Mouse (Mus musculus): ENCODE results near the gene Foxk1. TPM values are rescaled to one million over a fixed set of nuclear protein-coding genes. Genes with fewer than 3 reads are reported as not detected.

The Foxk1 gene
- polyA plus RNA-seq, 1 experiment: 8.2 TPM

GRCm38 (mm10) chr5:142417876-142418275, 16.6 kb downstream of the Foxk1 start:
- H3K4me3 ChIP-seq (ENCODE audit: insufficient read depth, poor library complexity, severe bottlenecking): no peak overlapping the region
- H3K27me3 ChIP-seq (ENCODE audit: control insufficient read depth, insufficient read depth, insufficient read length): no peaks in the 10 kb centered on the region
- no peak overlapping the region for H3ac ChIP-seq (ENCODE audit: control insufficient read depth, insufficient read length, low read depth)
- peaks cover 4% of the 10 kb centered on the region for H3K79me3 ChIP-seq (ENCODE audit: low read depth)
- H3K36me3 ChIP-seq (ENCODE audit: control insufficient read depth, insufficient read depth): peaks cover 8% of the 10 kb centered on the region
- H3K79me2 ChIP-seq (ENCODE audit: control insufficient read depth, insufficient read depth): peaks cover 11% of the 10 kb centered on the region
- TF ChIP-seq FOSL1 (IDR thresholded peaks at IDR 0.05; ENCODE audit: insufficient read depth, low read length, poor library complexity, severe bottlenecking) (no peak), CEBPB (IDR thresholded peaks at IDR 0.05; ENCODE audit: low read depth) (no peak)

DNA sequence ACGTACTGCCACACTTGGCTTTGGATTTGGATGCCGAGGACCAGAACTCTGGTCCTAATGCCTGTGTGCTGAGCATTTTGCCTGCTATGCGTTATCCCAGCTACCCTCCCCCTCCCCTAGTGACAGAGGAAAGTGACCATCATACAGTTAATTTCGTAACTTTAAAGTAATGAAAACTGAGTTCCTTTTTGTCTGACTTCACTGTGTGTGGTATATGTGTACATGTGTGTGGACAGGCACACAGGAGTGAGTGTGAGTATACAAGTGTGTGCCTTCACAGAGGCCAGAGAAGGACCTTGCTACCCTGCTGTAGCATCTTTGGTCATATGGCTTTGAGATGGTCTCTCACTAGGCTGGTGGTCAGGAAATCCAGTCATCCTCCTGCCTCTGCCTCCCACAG, 17.1 kb downstream of the Foxk1 start:
- TF ChIP-seq USF1 (IDR thresholded peaks at IDR 0.05; ENCODE audit: low read depth) (no peak), FOSL1 (IDR thresholded peaks at IDR 0.05; ENCODE audit: insufficient read depth, low read length, poor library complexity, severe bottlenecking) (no peak), MAX (IDR thresholded peaks at IDR 0.05) (no peak), MYOD1 (IDR thresholded peaks at IDR 0.05; ENCODE audit: control insufficient read depth, insufficient read length, low read depth) (no peak), CEBPB (IDR thresholded peaks at IDR 0.05; ENCODE audit: low read depth) (no peak), MYOG (IDR thresholded peaks at IDR 0.05; ENCODE audit: control insufficient read depth, extremely low read depth, insufficient read length) (no peak), CTCF (IDR thresholded peaks at IDR 0.05; ENCODE audit: control insufficient read depth, insufficient read depth, insufficient read length) (no peak)
- H3K36me3 ChIP-seq (ENCODE audit: control insufficient read depth, insufficient read depth): peaks cover 8% of the 10 kb centered on the region
- H3ac ChIP-seq (ENCODE audit: control insufficient read depth, insufficient read length, low read depth): no peak overlapping the region
- no peaks in the 10 kb centered on the region for H3K27me3 ChIP-seq (ENCODE audit: control insufficient read depth, insufficient read depth, insufficient read length)
- H3K4me3 ChIP-seq (ENCODE audit: insufficient read depth, poor library complexity, severe bottlenecking): no peak overlapping the region
- H3K79me2 ChIP-seq (ENCODE audit: control insufficient read depth, insufficient read depth): peaks cover 11% of the 10 kb centered on the region
- peaks cover 4% of the 10 kb centered on the region for H3K79me3 ChIP-seq (ENCODE audit: low read depth)

DNA sequence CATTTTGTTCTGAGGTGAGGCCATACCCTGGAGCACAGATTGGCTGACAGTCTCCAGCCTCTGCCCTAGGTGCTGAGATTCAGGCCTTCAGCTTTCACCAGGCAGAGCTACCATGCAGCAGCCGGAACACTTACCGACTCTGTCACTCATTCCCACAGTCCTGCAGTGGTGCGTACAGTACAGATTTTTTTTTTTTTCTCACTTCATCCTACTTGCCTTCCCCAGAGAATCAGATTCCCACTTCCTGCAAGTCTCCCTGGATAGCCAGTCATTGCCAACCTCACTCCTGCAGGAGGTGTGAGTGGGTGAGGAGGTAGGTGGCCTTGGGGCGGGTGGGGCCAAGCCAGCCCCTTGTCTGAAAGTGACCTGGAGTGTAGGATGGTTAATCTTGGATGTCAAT, 19.0 kb downstream of the Foxk1 start:
- H3ac ChIP-seq (ENCODE audit: control insufficient read depth, insufficient read length, low read depth): no peak overlapping the region
- H3K79me2 ChIP-seq (ENCODE audit: control insufficient read depth, insufficient read depth): peaks cover 25% of the 10 kb centered on the region
- TF ChIP-seq FOSL1 (IDR thresholded peaks at IDR 0.05; ENCODE audit: insufficient read depth, low read length, poor library complexity, severe bottlenecking) (no peak), USF1 (IDR thresholded peaks at IDR 0.05; ENCODE audit: low read depth) (no peak), MYOG (IDR thresholded peaks at IDR 0.05; ENCODE audit: control insufficient read depth, extremely low read depth, insufficient read length) (no peak), MYOD1 (IDR thresholded peaks at IDR 0.05; ENCODE audit: control insufficient read depth, insufficient read length, low read depth) (no peak), MAX (IDR thresholded peaks at IDR 0.05) (no peak), CTCF (IDR thresholded peaks at IDR 0.05; ENCODE audit: control insufficient read depth, insufficient read depth, insufficient read length) (no peak), CEBPB (IDR thresholded peaks at IDR 0.05; ENCODE audit: low read depth) (no peak)
- H3K27me3 ChIP-seq (ENCODE audit: control insufficient read depth, insufficient read depth, insufficient read length): no peaks in the 10 kb centered on the region
- peaks cover 4% of the 10 kb centered on the region for H3K79me3 ChIP-seq (ENCODE audit: low read depth)
- H3K36me3 ChIP-seq (ENCODE audit: control insufficient read depth, insufficient read depth): peaks cover 3% of the 10 kb centered on the region
- no peak overlapping the region for H3K4me3 ChIP-seq (ENCODE audit: insufficient read depth, poor library complexity, severe bottlenecking)

DNA sequence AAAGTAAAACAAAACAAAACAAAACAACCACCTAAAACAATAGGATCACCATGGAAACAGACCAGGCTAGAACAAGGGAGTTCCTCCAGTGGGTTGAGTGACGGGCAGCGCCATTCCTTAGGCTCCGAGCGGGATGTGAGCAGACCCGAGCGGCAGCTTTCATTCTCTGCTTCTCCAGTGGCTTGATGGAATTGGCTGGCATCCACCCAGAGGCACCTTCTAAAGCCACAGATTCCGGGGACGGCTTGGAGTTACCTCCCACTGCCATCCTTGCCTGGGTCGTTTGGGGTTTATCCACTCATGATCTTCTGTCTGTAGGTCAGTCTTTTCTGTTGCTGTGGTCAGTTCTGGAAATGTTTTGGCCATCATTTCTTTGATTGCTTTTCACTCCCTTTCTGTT, 19.6 kb downstream of the Foxk1 start:
- no peak for TF ChIP-seq USF1 (IDR thresholded peaks at IDR 0.05; ENCODE audit: low read depth)
- no peak for TF ChIP-seq CTCF (IDR thresholded peaks at IDR 0.05; ENCODE audit: control insufficient read depth, insufficient read depth, insufficient read length)
- no peak for TF ChIP-seq FOSL1 (IDR thresholded peaks at IDR 0.05; ENCODE audit: insufficient read depth, low read length, poor library complexity, severe bottlenecking)
- no peak for TF ChIP-seq MYOG (IDR thresholded peaks at IDR 0.05; ENCODE audit: control insufficient read depth, extremely low read depth, insufficient read length)
- TF ChIP-seq MYOD1 (IDR thresholded peaks at IDR 0.05; ENCODE audit: control insufficient read depth, insufficient read length, low read depth): no peak
- no peak for TF ChIP-seq CEBPB (IDR thresholded peaks at IDR 0.05; ENCODE audit: low read depth)
- TF ChIP-seq MAX (IDR thresholded peaks at IDR 0.05): no peak
- no peak overlapping the region for H3ac ChIP-seq (ENCODE audit: control insufficient read depth, insufficient read length, low read depth)
- no peaks in the 10 kb centered on the region for H3K27me3 ChIP-seq (ENCODE audit: control insufficient read depth, insufficient read depth, insufficient read length)

GRCm38 (mm10) chr5:142421886-142422285, 20.6 kb downstream of the Foxk1 start:
- Histone ChIP-seq H3K79me3 (ENCODE audit: low read depth) (peaks cover 5% of the 10 kb centered on the region), H3ac (ENCODE audit: control insufficient read depth, insufficient read length, low read depth) (no peak overlapping the region), H3K79me2 (ENCODE audit: control insufficient read depth, insufficient read depth) (peaks cover 27% of the 10 kb centered on the region), H3K4me3 (ENCODE audit: insufficient read depth, poor library complexity, severe bottlenecking) (no peak overlapping the region), H3K36me3 (ENCODE audit: control insufficient read depth, insufficient read depth) (peaks cover 3% of the 10 kb centered on the region), H3K27me3 (ENCODE audit: control insufficient read depth, insufficient read depth, insufficient read length) (no peaks in the 10 kb centered on the region)
- TF ChIP-seq CTCF (IDR thresholded peaks at IDR 0.05; ENCODE audit: control insufficient read depth, insufficient read depth, insufficient read length): no peak
- no peak for TF ChIP-seq USF1 (IDR thresholded peaks at IDR 0.05; ENCODE audit: low read depth)
- TF ChIP-seq MYOD1 (IDR thresholded peaks at IDR 0.05; ENCODE audit: control insufficient read depth, insufficient read length, low read depth): no peak
- TF ChIP-seq CEBPB (IDR thresholded peaks at IDR 0.05; ENCODE audit: low read depth): no peak
- no peak for TF ChIP-seq MYOG (IDR thresholded peaks at IDR 0.05; ENCODE audit: control insufficient read depth, extremely low read depth, insufficient read length)
- TF ChIP-seq MAX (IDR thresholded peaks at IDR 0.05): no peak
- TF ChIP-seq FOSL1 (IDR thresholded peaks at IDR 0.05; ENCODE audit: insufficient read depth, low read length, poor library complexity, severe bottlenecking): no peak

More for the DNA sequence above, 19.6 kb downstream of the Foxk1 start:
- Histone ChIP-seq H3K36me3 (ENCODE audit: control insufficient read depth, insufficient read depth) (peaks cover 3% of the 10 kb centered on the region), H3K79me2 (ENCODE audit: control insufficient read depth, insufficient read depth) (peaks cover 30% of the 10 kb centered on the region), H3K4me3 (ENCODE audit: insufficient read depth, poor library complexity, severe bottlenecking) (no peak overlapping the region), H3K79me3 (ENCODE audit: low read depth) (peaks cover 5% of the 10 kb centered on the region)

GRCm38 (mm10) chr5:142423141-142423540, 21.8 kb downstream of the Foxk1 start:
- Histone ChIP-seq H3ac (ENCODE audit: control insufficient read depth, insufficient read length, low read depth) (no peak overlapping the region), H3K4me3 (ENCODE audit: insufficient read depth, poor library complexity, severe bottlenecking) (no peak overlapping the region), H3K27me3 (ENCODE audit: control insufficient read depth, insufficient read depth, insufficient read length) (no peaks in the 10 kb centered on the region), H3K79me3 (ENCODE audit: low read depth) (peaks cover 5% of the 10 kb centered on the region), H3K79me2 (ENCODE audit: control insufficient read depth, insufficient read depth) (peaks cover 39% of the 10 kb centered on the region), H3K36me3 (ENCODE audit: control insufficient read depth, insufficient read depth) (peaks cover 3% of the 10 kb centered on the region)
- no peak for TF ChIP-seq MYOG (IDR thresholded peaks at IDR 0.05; ENCODE audit: control insufficient read depth, extremely low read depth, insufficient read length)
- TF ChIP-seq CTCF (IDR thresholded peaks at IDR 0.05; ENCODE audit: control insufficient read depth, insufficient read depth, insufficient read length): no peak
